Mouse (Mus musculus) testis, adult 2 months (tissue): ENCODE measurements around the gene H2afv.

Experiments used
- CTCF ChIP-seq: fragments of 200-500 bp; IDR thresholded peaks from 2 replicates; pipeline ENCODE4 v1.5.1; 2012; ENCODE audit warnings: low read depth, mild to moderate bottlenecking, inconsistent platforms, low read length, moderate library complexity; ENCODE audit not compliant: control insufficient read depth, insufficient read depth, insufficient replicate concordance
- POLR2A ChIP-seq: fragments of 200-500 bp; IDR thresholded peaks from 2 replicates; pipeline ENCODE4 v1.6.1; 2012; ENCODE audit warnings: low read depth, mild to moderate bottlenecking, inconsistent platforms, low read length, moderate library complexity; ENCODE audit not compliant: control insufficient read depth

DNA sequence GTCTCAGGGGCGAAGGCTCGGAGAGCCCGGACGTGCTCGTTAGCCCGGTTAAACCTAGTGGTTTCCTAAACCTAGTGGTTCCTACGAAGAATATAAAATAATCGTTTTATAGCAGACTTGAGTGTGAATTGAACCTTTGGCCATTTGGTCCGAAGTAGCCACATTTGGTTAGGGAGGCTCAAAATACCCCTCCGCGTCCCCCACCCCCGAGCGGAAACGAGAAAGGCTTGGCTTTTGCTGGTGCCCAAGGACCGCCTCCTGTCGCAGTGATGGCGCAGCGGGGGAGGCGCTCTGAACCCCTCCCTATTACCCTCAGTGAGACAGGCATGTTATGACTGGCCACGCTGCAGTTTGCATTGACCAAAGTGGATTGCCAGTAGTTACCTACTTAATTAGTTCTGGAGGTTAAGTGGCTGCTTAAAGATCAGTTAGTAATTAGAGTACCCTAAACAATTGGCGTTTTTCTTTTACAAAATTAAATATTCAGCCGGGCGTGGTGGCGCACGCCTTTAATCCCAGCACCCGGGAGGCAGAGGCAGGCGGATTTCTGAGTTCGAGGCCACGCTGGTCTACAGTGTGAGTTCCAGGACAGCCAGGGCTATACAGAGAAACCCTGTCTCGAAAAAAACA, 27.7 kb downstream of the H2afv start:
- TF ChIP-seq POLR2A (no peak), CTCF (no peak)
